Mouse (Mus musculus) brain, embryonic 18.5 days (tissue): ENCODE measurements around the gene Prom1.

Experiments used
- DNase-seq: peaks from one replicate; pipeline ENCODE4 v3.0.0-alpha.2; 2012; ENCODE audit warnings: low read depth, low spot score

The Prom1 gene

GRCm38 (mm10) chr5:43976821-43977561, 124.8 kb downstream of the Prom1 start:
- no peak for DNase-seq

GRCm38 (mm10) chr5:43974166-43974565, 127.7 kb downstream of the Prom1 start:
- DNase-seq, result no peak

- DNase-seq, result no peak
Observed at GRCm38 (mm10) chr5:43971156-43971555, 130.7 kb downstream of the Prom1 start.

- no peak for DNase-seq
Observed at GRCm38 (mm10) chr5:43970532-43970931, 131.3 kb downstream of the Prom1 start.

GRCm38 (mm10) chr5:43968634-43969033, 133.2 kb downstream of the Prom1 start:
- DNase-seq, result no peak

- no peak for DNase-seq
Observed at GRCm38 (mm10) chr5:43961056-43961455, 140.8 kb downstream of the Prom1 start.

GRCm38 (mm10) chr5:43959884-43960440, 141.9 kb downstream of the Prom1 start:
- no peak for DNase-seq

GRCm38 (mm10) chr5:43953241-43953640, 148.6 kb downstream of the Prom1 start:
- no peak for DNase-seq

- no peak for DNase-seq
Observed at GRCm38 (mm10) chr5:43948748-43949275, 153.0 kb downstream of the Prom1 start.

- DNase-seq, result no peak
Observed at GRCm38 (mm10) chr5:43948111-43948743, 153.6 kb downstream of the Prom1 start.

- no peak for DNase-seq
Observed at GRCm38 (mm10) chr5:43947330-43947977, 154.4 kb downstream of the Prom1 start.
